Mouse (Mus musculus): ENCODE measurements at regions not wholly inside any gene's neighbourhood (a gene's known extent, or its start where the extent isn't known, plus 50 kb on each side); places are given as distances from the start of the nearest gene placed in this dataset.
A peak's percentile ranks its signal among the peaks of the same experiment; 100 is the strongest.

DNA sequence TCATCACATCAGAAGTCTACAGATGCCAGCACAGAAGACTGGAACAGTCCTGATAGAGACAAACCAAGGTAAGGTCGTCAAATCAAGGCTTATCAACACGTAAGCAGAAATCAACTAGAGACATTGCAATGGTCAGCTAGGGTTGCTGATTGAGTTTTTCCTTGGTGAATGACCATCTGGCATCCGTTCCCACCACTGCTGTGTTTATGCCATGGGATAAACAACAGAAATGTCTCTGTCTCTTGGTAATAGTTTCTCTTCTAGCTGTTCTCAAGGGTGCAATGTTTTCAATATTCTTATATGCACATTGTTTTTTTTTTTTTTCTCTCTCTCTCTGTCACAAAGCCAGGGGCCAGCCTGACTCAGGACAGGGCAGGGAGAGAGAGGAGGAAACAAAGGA is 110.2 kb upstream of the Plxnc1 start:
- H3K9ac ChIP-seq = no peak overlapping the region
- H3K9me3 ChIP-seq (replicated peaks) = no peaks in the 10 kb centered on the region
- no peaks in the 10 kb centered on the region for H3K27me3 ChIP-seq
- H3K4me3 ChIP-seq (replicated peaks) = no peak overlapping the region
- no peaks in the 10 kb centered on the region for H3K36me3 ChIP-seq
- no peak for ATAC-seq (replicated peaks; ENCODE audit: low FRiP score)
- no peak overlapping the region for H3K4me2 ChIP-seq
- WGBS = 93% methylated on average over 3 of the region's 3 CpGs
- no peak overlapping the region for H3K27ac ChIP-seq
- 0 out of 2 replicates have a peak, but pooled peaks cover 4% of the 10 kb centered on the region for H3K4me1 ChIP-seq

DNA sequence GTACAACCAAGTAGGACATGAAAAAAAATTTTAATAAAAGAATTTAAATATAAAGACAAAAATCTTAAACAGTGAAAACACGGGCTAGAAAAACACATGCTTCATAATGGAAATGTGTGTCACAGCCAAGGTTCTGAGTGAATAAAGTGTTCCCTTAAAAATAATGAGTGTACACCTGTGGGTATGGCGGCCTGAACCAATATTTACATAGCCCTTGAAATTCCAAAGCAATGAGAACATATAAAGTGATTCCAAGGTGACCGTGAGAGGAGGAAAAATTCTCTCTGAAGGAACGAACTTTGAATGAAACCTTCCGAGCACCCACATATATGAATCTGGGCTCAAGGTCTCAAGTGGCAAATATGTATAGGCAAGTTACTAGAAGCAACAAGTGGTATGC is 104.2 kb upstream of the Plxnc1 start:
- no peak overlapping the region for H3K4me2 ChIP-seq
- H3K4me1 ChIP-seq = peaks cover 8% of the 10 kb centered on the region; the same call in 1 of the 2 replicates
- H3K27ac ChIP-seq = no peak overlapping the region
- no peaks in the 10 kb centered on the region for H3K9me3 ChIP-seq (replicated peaks)
- no peaks in the 10 kb centered on the region for H3K27me3 ChIP-seq
- ATAC-seq (replicated peaks; ENCODE audit: low FRiP score) = no peak
- no peaks in the 10 kb centered on the region for H3K36me3 ChIP-seq
- H3K4me3 ChIP-seq (replicated peaks) = no peak overlapping the region
- 80% methylated on average over 5 of the region's 5 CpGs for WGBS
- H3K9ac ChIP-seq = no peak overlapping the region

DNA sequence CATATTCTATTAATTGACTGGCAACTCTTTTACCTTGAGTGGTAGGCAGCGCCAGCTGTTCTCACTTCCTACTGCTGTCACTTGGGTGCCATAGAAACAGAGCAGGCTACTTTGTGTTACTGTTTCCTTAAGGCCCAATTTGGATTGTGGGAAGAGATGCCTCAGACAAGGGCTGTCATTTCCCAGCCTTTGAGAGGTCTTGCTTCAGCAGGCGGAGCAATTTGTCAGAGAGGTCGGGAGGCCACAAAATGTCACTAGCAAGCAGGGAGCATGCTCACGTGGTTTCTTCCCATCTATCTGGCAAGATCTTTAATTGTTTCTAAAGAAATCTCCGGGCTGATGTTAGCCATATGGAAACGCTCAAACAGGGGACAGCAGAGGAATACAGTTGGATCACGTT is 99.3 kb upstream of the Plxnc1 start:
- H3K4me3 ChIP-seq (replicated peaks) = no peak overlapping the region
- no peaks in the 10 kb centered on the region for H3K27me3 ChIP-seq
- WGBS = 17% methylated on average over 7 of the region's 7 CpGs
- no peak overlapping the region for H3K4me2 ChIP-seq
- peaks cover 9% of the 10 kb centered on the region; the same call in 1 of the 2 replicates for H3K4me1 ChIP-seq
- peak; percentile 36; the same call in 1 of the 2 replicates for ATAC-seq (replicated peaks; ENCODE audit: low FRiP score)
- no peaks in the 10 kb centered on the region for H3K9me3 ChIP-seq (replicated peaks)
- H3K27ac ChIP-seq = no peak overlapping the region
- no peaks in the 10 kb centered on the region for H3K36me3 ChIP-seq
- no peak overlapping the region for H3K9ac ChIP-seq

DNA sequence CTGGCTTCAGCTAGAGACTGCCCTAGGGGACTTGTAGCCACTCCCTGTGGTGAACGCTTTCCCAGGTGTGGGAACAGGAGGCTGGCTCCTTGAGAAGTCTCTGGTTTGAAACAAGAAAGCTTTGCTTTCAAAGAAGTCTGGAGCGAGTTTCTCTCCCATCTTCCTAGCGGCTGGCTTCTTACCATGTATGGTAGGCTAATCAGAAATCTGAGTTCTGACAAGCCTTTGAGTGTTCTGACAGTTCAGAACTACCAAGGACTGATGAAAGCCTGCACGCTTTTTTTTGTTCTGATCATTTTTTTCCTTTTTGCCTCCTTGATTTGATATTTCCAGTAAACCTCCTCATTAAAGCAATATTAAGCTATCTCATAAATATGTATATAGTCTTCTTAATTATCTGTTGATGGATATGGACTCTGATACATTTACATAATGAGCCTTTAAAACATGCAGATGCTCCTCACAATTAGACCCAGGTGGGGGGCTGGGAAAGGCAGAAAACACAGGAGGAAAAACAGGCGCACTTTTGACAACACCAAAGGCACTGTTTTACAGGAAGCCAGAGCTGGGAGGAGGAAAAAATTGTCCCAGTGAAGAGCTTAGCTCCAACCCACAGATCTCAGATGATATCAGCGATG is 95.7 kb upstream of the Plxnc1 start:
- Histone ChIP-seq H3K4me3 (replicated peaks) (no peak overlapping the region), H3K4me2 (no peak overlapping the region), H3K9me3 (replicated peaks) (no peaks in the 10 kb centered on the region), H3K27ac (no peak overlapping the region), H3K27me3 (no peaks in the 10 kb centered on the region), H3K4me1 (peaks cover 9% of the 10 kb centered on the region; the same call in 1 of the 2 replicates), H3K9ac (no peak overlapping the region), H3K36me3 (no peaks in the 10 kb centered on the region)
- ATAC-seq (replicated peaks; ENCODE audit: low FRiP score) = no peak
- WGBS = 76% methylated on average over 6 of the region's 6 CpGs

DNA sequence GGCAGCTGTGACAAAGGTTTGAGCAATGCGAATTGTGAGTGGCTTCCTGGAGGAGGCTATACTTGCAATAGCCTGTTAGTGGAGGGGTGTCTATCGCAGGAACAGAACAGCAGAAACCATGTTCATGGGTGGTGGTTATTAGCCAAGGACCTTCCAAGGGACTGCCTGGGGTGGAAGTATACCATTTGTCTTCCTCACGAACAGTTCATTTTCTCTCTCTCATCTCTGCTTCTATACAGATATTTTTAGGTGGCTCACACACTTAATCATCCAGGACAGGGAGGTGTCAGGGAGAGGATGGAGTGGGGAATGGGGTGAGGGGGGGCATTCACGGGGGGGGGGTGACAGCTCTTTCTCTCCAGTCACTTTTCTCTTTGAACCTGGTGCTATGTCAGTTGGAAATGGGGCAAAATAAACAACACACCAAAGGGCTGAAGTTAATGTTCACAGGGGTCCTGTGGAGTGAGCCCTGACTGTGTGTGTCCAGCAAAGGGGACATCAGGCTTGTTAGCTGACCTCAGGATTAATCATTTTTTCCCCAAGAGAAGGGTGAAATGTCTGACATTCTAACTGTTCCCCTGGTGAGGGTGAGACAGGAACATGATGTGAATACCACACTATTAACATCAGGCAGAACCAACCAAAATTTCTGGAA is 91.5 kb upstream of the Plxnc1 start:
- Histone ChIP-seq H3K4me1 (no peaks in the 10 kb centered on the region), H3K4me2 (no peak overlapping the region), H3K27ac (no peak overlapping the region), H3K27me3 (no peaks in the 10 kb centered on the region), H3K9ac (no peak overlapping the region), H3K9me3 (replicated peaks) (no peaks in the 10 kb centered on the region), H3K4me3 (replicated peaks) (no peak overlapping the region), H3K36me3 (no peaks in the 10 kb centered on the region)
- WGBS = 74% methylated on average over 4 of the region's 4 CpGs
- no peak for ATAC-seq (replicated peaks; ENCODE audit: low FRiP score)

DNA sequence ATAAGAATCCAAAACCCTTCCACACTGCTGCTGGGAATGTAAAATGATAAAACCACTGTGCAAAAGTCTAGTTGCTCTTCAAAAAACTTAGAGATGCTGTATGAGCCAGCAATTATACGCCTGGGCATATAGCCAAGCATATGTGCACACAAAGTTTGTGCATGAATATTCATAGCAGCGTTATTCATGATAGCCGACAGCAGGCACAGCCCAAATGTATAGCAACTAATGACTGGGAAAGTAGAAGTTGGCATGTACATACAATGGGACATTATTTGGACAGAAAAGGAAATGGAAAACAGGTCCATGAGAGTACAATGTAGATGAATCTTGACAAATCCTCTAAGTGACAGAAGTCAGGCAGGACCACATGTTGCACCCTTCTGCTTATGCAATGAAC is 90.7 kb upstream of the Plxnc1 start:
- no peaks in the 10 kb centered on the region for H3K4me1 ChIP-seq
- H3K4me2 ChIP-seq = no peak overlapping the region
- H3K4me3 ChIP-seq (replicated peaks) = no peak overlapping the region
- ATAC-seq (replicated peaks; ENCODE audit: low FRiP score) = no peak
- H3K36me3 ChIP-seq = no peaks in the 10 kb centered on the region
- WGBS = 76% methylated on average over 3 of the region's 3 CpGs
- no peaks in the 10 kb centered on the region for H3K27me3 ChIP-seq
- no peak overlapping the region for H3K27ac ChIP-seq
- no peaks in the 10 kb centered on the region for H3K9me3 ChIP-seq (replicated peaks)
- no peak overlapping the region for H3K9ac ChIP-seq

DNA sequence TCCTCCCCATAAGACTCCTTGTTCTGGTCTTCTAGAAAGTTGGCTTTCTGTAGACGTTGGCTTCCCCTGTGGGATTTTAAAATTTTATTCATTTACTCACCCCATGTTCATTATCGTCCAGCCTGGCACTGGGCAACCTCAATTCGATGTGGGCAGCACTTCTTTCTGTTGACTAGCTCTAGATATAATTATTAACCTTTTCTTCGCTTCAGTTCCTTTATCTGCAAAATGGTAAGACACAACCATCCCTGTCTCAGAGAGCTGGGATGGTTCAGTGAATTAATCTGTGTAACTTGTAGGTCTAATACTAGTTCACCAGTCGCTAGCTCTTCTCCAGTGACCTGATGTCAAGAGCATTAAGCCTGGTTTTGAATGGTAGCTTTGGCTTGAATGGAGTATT is 89.9 kb upstream of the Plxnc1 start:
- no peaks in the 10 kb centered on the region for H3K27me3 ChIP-seq
- H3K9ac ChIP-seq = no peak overlapping the region
- no peak overlapping the region for H3K4me2 ChIP-seq
- H3K9me3 ChIP-seq (replicated peaks) = no peaks in the 10 kb centered on the region
- no peaks in the 10 kb centered on the region for H3K4me1 ChIP-seq
- no peaks in the 10 kb centered on the region for H3K36me3 ChIP-seq
- H3K4me3 ChIP-seq (replicated peaks) = no peak overlapping the region
- 82% methylated on average over 5 of the region's 5 CpGs for WGBS
- no peak for ATAC-seq (replicated peaks; ENCODE audit: low FRiP score)
- H3K27ac ChIP-seq = no peak overlapping the region

DNA sequence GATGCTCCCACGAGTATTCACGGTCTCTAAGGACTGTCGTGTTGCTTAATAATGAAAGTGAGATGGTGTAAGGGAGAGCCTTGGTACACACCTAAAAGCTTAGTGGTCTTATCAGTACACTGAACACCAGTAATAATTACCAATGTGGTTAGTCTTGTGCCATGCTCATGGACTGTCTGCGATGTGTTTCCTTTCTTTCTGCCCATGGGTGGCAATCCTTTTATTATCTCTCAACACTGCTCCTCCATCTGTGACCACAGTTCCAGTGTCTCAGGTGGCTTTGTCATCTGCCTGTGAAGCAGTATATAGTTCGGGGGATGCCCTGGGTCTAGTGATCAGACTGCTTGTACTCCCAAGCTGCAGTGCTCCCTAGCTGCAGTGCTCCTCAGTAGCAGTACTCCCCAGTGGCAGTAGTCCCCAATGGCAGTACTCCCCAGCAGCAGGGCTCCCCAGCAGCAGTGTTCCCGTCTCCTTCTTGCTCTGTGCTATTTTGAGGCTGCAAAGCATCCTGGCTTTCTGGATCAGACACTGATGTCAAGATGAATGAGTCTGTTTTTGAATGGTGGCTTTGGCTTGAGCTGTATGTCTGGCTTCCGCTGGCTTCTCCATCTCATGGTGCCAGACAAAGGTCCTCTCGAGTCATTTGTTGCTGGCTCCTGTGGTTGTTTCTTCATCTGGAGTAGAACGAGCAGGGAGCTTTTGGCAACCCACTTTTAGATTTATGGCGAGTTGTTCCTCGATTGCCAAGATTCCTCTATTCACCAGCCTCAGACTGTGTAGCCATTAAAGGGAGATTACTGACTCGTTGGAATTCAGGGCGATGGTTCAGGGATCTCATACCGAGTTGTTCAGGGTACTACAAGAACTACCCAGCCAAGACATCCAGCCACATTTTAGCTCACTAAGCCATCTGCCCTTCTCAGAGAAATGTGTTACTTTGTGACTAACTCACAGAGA is 88.4 kb upstream of the Plxnc1 start:
- Histone ChIP-seq H3K27ac (no peak overlapping the region), H3K4me2 (no peak overlapping the region), H3K4me1 (no peaks in the 10 kb centered on the region), H3K36me3 (no peaks in the 10 kb centered on the region), H3K27me3 (no peaks in the 10 kb centered on the region), H3K9me3 (replicated peaks) (no peaks in the 10 kb centered on the region), H3K4me3 (replicated peaks) (no peak overlapping the region), H3K9ac (no peak overlapping the region)
- no peak for ATAC-seq (replicated peaks; ENCODE audit: low FRiP score)
- 74% methylated on average over 14 of the region's 14 CpGs for WGBS

DNA sequence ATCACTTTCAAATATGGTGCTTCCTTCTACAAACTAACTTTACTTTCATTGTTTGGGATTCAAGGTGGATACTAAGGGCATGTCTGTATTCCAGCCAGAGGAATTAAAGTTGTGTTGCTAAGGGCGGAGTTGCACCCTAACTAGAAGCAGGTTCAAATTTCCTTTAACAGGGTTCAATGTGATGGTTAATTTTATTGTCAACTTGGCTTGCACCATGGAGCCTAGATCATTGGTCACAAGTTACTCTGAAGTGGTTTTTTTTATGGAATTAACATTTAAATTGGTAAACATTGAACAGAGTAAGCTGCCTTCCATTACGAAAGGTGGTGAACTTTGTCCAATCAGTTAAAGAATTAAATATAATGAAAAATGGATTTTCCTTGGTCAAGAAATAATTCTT is 86.7 kb upstream of the Plxnc1 start:
- H3K27ac ChIP-seq = no peak overlapping the region
- H3K4me3 ChIP-seq (replicated peaks) = no peak overlapping the region
- no peaks in the 10 kb centered on the region; the same call in 1 of the 2 replicates for H3K27me3 ChIP-seq
- no peak overlapping the region for H3K9ac ChIP-seq
- H3K9me3 ChIP-seq (replicated peaks) = no peaks in the 10 kb centered on the region
- H3K4me2 ChIP-seq = no peak overlapping the region
- no peaks in the 10 kb centered on the region for H3K36me3 ChIP-seq
- no peak for ATAC-seq (replicated peaks; ENCODE audit: low FRiP score)
- H3K4me1 ChIP-seq = no peaks in the 10 kb centered on the region
- whole genome bisulfite sequencing = 92% methylated on average over 2 of the region's 2 CpGs

DNA sequence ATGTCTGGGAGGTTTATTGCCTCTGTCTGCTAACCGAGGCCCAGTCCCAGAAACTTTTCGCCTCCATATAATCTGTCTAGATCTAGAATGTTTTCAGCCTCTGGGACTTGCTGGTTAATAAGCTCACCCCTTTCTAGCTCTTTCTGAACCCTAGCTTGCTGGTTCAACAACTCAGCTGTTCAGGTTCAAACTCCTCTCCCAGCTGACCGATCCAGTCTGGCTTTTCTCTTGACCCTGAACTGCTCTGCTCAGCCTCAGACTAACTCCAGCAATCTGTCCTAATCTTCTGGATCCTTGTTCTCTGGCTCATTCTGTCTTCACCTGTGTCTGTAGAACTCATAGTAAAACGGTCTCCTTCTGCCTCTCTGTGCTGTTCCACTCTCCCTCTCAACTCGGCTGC is 86.2 kb upstream of the Plxnc1 start:
- H3K4me1 ChIP-seq = no peaks in the 10 kb centered on the region
- no peak overlapping the region for H3K9ac ChIP-seq
- H3K9me3 ChIP-seq (replicated peaks) = no peaks in the 10 kb centered on the region
- ATAC-seq (replicated peaks; ENCODE audit: low FRiP score) = no peak
- no peaks in the 10 kb centered on the region for H3K36me3 ChIP-seq
- H3K4me2 ChIP-seq = no peak overlapping the region
- H3K4me3 ChIP-seq (replicated peaks) = no peak overlapping the region
- H3K27ac ChIP-seq = no peak overlapping the region
- 55% methylated on average over 5 of the region's 5 CpGs for WGBS
- no peaks in the 10 kb centered on the region; the same call in 1 of the 2 replicates for H3K27me3 ChIP-seq

DNA sequence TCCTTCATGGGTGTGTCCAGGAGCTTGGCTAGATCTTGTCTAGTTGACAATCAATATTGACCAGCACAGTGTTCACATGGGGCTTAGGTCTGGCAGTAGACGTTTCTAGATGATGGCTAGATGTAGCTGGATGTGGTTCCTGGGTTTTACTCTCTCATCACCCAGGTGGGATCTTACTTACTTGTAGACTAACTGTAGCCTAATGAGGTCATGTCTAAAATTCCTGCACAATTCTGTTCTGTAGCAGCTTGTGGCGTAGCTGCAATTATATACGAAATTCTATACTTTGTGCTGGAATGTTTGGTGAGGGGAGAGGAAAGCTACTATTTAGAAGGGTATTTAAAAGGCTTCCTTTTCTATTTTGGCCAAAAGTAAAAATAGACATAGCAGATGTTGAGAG is 84.9 kb upstream of the Plxnc1 start:
- Histone ChIP-seq H3K9ac (no peak overlapping the region), H3K27me3 (no peaks in the 10 kb centered on the region; the same call in 1 of the 2 replicates), H3K4me2 (no peak overlapping the region), H3K4me3 (replicated peaks) (no peak overlapping the region), H3K9me3 (replicated peaks) (no peaks in the 10 kb centered on the region), H3K36me3 (no peaks in the 10 kb centered on the region), H3K27ac (no peak overlapping the region), H3K4me1 (no peaks in the 10 kb centered on the region)
- ATAC-seq (replicated peaks; ENCODE audit: low FRiP score) = no peak
- WGBS = 72% methylated on average over 3 of the region's 3 CpGs
